Mouse (Mus musculus): ENCODE measurements around the gene Scaf1. TPM values are rescaled to one million over a fixed set of nuclear protein-coding genes. Genes with fewer than 3 reads are reported as not detected.

The Scaf1 gene
- total and polyA plus RNA-seq, 3 experiments, result 17.7 to 81.5 (median 34.4) TPM

DNA sequence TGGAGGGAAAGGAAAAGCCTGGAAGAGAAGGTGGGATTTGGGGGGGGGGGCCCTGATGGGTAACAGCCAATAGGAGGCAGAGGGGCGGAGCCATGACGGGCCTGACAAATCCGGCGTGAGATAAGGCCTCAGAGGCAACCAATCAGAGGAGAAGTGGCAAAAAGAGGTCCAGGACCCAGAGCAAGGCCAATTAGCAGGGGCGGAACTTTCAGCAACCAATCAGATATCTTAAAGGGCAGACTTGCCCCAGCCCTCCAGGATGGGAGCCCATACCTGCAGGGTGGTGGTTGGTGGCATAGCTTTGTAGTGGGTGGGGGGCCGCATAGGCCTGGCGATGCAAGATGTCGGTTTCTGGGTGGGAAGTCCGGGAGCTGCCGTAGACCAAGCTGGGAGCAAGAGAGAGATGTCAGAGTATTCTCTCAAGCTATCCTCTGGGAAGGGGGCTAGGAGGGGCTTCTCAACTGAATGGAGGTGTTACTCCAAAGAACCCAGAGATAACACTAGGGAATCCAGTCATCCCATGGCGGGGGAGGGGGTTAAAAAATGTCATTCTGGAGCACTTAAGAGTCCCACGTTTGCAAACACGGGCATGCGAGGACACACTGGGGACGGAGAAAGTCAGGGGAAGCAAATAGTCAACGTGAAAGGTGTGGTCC lies 34.9 kb upstream of the Scaf1 start:
- peak; percentile 46; the same call in 1 of the 2 replicates for TF ChIP-seq GATA1 (IDR thresholded peaks at IDR 0.05; ENCODE audit: low read depth, low read length)
- 0 out of 2 replicates have a peak, but pooled peaks have one; percentile 16 for TF ChIP-seq CHD2 (IDR thresholded peaks at IDR 0.05; ENCODE audit: low read length)
- no peak for TF ChIP-seq POLR2AphosphoS5 (IDR thresholded peaks at IDR 0.05; ENCODE audit: borderline replicate concordance, low read depth, low read length)
- peak overlapping the region; percentile 81 for H3K9ac ChIP-seq (ENCODE audit: control insufficient read depth, low read depth, low read length, poor library complexity, severe bottlenecking)
- H3K9me3 ChIP-seq (replicated peaks; ENCODE audit: insufficient read depth, low read length), result no peaks in the 10 kb centered on the region
- H3K27me3 ChIP-seq (ENCODE audit: control insufficient read depth in 1 of 2, insufficient read depth in 2 of 2, low read length in 2 of 2), result no peaks in the 10 kb centered on the region
- peak; percentile 93 for DNase-seq (ENCODE audit: low read depth, low spot score)
- H3K4me1 ChIP-seq (ENCODE audit: control insufficient read depth in 1 of 2, insufficient read depth in 2 of 2, low read length in 2 of 2), result peaks cover 3 to 15% of the 10 kb centered on the region in 2 experiments; a peak in 3 of 4 replicates
- peaks cover 0 to 5% of the 10 kb centered on the region in 2 experiments; a peak in 3 of 4 replicates for H3K36me3 ChIP-seq (ENCODE audit: control insufficient read depth in 1 of 2, insufficient read depth in 2 of 2, low read length in 2 of 2)
- peaks cover 25% of the 10 kb centered on the region for H3K79me2 ChIP-seq (ENCODE audit: control insufficient read depth, insufficient read depth, low read length, poor library complexity)
- H3K4me3 ChIP-seq (ENCODE audit: control insufficient read depth in 1 of 2, insufficient read depth in 1 of 2, low read depth in 2 of 2, low read length in 2 of 2), result peak overlapping the region; percentile 66 to 93; a peak in 3 of 4 replicates
- no peak overlapping the region for H3K27ac ChIP-seq (ENCODE audit: control insufficient read depth, low read depth, low read length)

DNA sequence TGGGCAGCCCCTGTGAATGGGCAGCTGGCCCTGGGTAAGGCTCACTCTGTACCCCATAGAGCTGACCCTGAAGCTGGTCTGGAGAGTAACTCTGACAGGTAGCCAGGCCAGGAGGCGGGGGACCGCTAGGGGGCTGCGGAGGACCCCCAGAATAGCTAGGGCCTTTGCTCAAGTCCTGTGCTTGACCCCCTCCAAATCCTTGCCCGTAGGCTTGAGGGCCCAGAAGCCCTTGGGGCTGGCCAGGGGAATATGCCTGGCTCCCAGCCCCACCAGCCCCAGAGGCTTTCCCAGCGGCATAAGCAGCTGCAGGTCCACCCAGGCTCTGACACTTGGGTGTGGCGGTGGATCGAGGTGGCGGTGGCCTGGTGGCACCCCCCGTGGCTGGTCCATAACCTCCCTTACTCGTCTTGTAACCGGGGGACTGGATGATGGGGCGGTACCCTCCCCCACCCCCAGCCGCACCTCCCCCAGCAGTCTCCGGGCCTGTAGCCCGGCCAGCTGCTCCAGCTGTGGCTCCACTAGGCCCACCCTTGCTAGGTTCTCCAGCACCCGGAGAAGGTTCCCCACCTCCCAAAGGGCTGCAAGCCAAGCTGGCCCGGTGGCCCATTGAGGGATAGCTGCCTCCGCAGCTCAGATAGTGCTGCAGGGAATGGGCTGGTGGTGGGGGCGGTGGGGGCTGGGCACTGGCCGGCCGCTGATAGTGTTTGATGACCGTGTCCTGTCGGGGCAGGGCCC lies 32.9 kb upstream of the Scaf1 start:
- no peak overlapping the region for H3K9ac ChIP-seq (ENCODE audit: control insufficient read depth, low read depth, low read length, poor library complexity, severe bottlenecking)
- no peaks in the 10 kb centered on the region for H3K9me3 ChIP-seq (replicated peaks; ENCODE audit: insufficient read depth, low read length)
- TF ChIP-seq EP300 (IDR thresholded peaks at IDR 0.05; ENCODE audit: low read depth in 1 of 2, low read length in 2 of 2), result no peak
- no peak for TF ChIP-seq SIN3A (IDR thresholded peaks at IDR 0.05; ENCODE audit: low read length)
- no peak for TF ChIP-seq TAL1 (IDR thresholded peaks at IDR 0.05; ENCODE audit: low read length)
- TF ChIP-seq USF1 (IDR thresholded peaks at IDR 0.05; ENCODE audit: low read depth, low read length), result no peak
- TF ChIP-seq E2F4 (IDR thresholded peaks at IDR 0.05; ENCODE audit: borderline replicate concordance, low read depth, low read length), result no peak
- TF ChIP-seq JUND (IDR thresholded peaks at IDR 0.05; ENCODE audit: low read depth, low read length), result no peak
- TF ChIP-seq ELF1 (IDR thresholded peaks at IDR 0.05; ENCODE audit: low read depth, low read length), result no peak
- no peak for TF ChIP-seq RCOR1 (IDR thresholded peaks at IDR 0.05; ENCODE audit: low read depth, low read length)
- no peak for TF ChIP-seq CTCF (IDR thresholded peaks at IDR 0.05 in 2 of 3, conservative IDR thresholded peaks at IDR 0.05 in 1 of 3; ENCODE audit: control insufficient read depth in 1 of 3, insufficient read depth in 1 of 3, low read depth in 2 of 3, low read length in 3 of 3, poor library complexity in 1 of 3, severe bottlenecking in 1 of 3)
- no peak for TF ChIP-seq ZMIZ1 (IDR thresholded peaks at IDR 0.05; ENCODE audit: low read depth, low read length)
- no peak for TF ChIP-seq MAX (IDR thresholded peaks at IDR 0.05; ENCODE audit: low read length)
- H3K36me3 ChIP-seq (ENCODE audit: control insufficient read depth in 1 of 2, insufficient read depth in 2 of 2, low read length in 2 of 2), result peaks cover under 1 to 3% of the 10 kb centered on the region in 2 experiments; a peak in 3 of 4 replicates
- H3K79me2 ChIP-seq (ENCODE audit: control insufficient read depth, insufficient read depth, low read length, poor library complexity), result peaks cover 25% of the 10 kb centered on the region
- no peak overlapping the region for H3K27ac ChIP-seq (ENCODE audit: control insufficient read depth, low read depth, low read length)
- no peaks in the 10 kb centered on the region for H3K27me3 ChIP-seq (ENCODE audit: control insufficient read depth in 1 of 2, insufficient read depth in 2 of 2, low read length in 2 of 2)
- peaks cover 3 to 10% of the 10 kb centered on the region in 2 experiments; a peak in 3 of 4 replicates for H3K4me1 ChIP-seq (ENCODE audit: control insufficient read depth in 1 of 2, insufficient read depth in 2 of 2, low read length in 2 of 2)
- DNase-seq (ENCODE audit: low read depth, low spot score), result no peak
- H3K4me3 ChIP-seq (ENCODE audit: control insufficient read depth in 1 of 2, insufficient read depth in 1 of 2, low read depth in 2 of 2, low read length in 2 of 2), result no peak overlapping the region

Measured in MEL (cell line).